Mouse (Mus musculus) kidney, adult 11 months (tissue): ENCODE results near the gene Agap1.
A peak's percentile ranks its signal among the peaks of the same experiment; 100 is the strongest.

ENCODE experiments used
- DNase-seq: peaks from one replicate; pipeline ENCODE4 v3.0.0; 2022

Gene Agap1

GRCm38 (mm10) chr1:89622801-89623200, 168.2 kb downstream of the Agap1 start:
- DNase-seq = no peak

- DNase-seq = no peak
Observed at GRCm38 (mm10) chr1:89625312-89625711, 170.7 kb downstream of the Agap1 start.

DNA sequence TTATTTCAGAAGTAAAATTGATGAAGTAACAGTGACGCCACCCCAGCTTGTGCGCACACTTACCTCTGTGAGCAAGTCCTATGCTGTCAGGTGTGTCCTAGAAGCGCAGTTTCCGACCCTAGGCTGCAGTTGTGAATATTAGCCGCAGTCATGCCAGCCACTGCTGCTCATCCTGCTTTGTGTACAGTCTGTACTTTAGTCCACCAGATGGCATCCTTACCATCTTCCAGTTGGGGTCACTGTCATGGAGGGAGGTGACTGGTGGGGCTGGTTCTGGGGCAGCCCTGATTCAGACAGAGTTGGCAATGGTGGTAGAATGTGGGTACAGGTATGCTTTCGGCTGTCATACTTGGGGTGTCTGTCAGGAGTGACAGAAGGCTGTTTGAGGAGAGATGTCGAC, 171.4 kb downstream of the Agap1 start:
- no peak for DNase-seq

DNA sequence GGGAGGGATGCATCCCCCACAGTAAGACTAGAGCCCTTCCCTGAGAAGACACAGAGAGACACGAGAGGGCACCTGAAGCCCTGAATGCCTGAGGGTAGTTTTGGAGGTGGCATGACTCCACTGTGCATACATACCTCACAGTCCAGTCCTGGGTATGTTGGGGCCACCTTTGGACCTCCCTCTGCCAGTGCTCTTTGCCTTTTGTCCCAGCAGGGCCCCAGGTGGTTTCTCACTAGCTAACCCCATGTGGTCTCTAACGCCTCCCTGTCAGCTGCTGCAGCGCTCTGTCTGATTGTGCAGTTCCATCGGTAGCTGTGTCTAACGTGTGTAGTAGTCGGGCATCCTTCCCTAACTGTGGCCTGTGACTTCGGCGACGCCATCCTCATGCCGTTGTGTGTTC, 172.3 kb downstream of the Agap1 start:
- DNase-seq = peak; percentile 27

- no peak for DNase-seq
Observed at GRCm38 (mm10) chr1:89627650-89628049, 173.0 kb downstream of the Agap1 start.

DNA sequence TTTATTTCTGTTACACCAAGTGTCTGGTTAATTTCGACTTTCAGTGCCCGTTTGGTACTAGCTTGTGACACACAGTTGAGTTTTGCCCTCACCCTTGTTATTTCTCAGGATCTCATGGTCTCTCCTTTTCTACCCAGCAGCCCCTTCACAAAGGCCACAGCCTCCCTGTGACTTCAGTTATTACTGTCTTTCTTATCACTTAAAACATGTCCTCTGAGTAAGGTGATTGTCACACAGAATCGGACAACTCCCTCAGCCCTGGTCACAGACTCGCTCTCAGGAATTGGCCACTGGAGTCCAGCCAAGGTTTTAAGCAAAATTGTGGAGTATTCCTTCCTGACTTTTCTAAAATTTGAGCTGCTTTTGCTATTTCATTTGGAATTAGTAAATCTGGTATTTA, 176.2 kb downstream of the Agap1 start:
- DNase-seq = no peak

DNA sequence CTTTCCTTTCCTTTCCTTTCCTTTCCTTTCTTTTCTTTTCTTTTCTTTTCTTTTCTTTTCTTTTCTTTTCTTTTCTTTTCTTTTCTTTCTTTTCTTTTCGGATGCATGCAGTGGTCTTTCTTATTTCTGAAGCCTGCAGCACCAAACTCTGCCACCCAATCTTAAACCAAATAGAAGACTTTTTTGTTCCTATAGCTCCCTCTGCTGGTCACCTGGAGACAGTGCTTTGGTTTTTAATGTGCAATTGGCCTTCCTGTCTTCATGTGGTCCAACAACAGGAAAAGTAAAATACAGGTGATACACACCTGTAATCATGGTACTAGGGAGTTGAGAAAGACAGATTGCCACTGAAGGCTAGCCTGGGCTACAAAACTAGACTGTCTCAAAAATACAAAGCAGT, 177.1 kb downstream of the Agap1 start:
- no peak for DNase-seq

GRCm38 (mm10) chr1:89634055-89634454, 179.4 kb downstream of the Agap1 start:
- DNase-seq = no peak

DNA sequence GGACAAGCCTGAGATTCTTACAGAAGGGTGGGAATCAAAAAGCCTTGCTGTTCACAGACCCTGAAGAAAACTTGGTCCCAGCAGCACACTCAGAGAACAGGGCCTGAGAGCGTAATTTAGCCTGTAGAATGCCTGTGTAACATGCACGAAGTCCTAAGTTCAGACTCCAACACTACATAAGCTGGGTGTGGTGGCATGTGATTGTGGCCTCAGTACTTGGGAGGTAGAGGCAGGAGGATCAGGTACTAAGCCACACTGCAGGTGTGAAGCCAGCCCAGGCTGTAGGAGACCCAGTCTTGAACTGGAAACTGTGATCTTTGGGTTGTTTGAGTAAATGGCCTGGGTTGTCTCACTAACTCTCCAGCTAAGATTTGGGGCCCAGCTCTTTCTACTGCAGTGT, 180.5 kb downstream of the Agap1 start:
- no peak for DNase-seq

- no peak for DNase-seq
Observed at GRCm38 (mm10) chr1:89637670-89638069, 183.1 kb downstream of the Agap1 start.

DNA sequence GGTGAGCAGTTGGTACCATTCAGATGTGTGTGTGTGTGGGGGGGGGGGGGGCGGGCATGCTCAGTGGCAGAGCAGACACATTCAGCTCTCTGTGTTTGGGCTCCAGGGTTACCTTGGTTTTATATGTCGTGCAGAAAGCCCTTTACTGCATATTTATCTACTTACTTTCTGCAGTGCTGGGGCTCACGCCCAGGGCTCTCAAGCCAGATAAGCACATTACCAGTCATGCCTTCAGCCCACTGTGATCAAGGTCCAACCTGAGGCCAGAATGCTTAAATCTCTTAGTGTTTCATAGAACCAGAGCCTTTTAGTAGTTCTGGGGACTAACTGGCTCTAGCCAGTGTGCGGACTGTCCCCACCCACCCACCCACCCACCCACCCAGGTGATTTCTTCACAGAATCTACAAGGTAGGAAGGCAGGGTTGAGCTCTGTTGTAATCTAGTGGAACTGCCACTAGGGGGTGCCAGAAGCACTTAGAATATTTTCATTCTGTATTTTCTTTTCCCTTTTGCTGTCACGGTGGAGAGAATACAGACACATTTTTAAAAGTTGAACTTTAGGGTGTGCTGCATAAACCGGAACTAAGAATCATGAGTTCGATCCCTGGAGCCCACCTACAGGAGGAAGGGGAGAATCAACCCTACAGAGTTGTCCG, 189.0 kb downstream of the Agap1 start:
- DNase-seq = no peak

DNA sequence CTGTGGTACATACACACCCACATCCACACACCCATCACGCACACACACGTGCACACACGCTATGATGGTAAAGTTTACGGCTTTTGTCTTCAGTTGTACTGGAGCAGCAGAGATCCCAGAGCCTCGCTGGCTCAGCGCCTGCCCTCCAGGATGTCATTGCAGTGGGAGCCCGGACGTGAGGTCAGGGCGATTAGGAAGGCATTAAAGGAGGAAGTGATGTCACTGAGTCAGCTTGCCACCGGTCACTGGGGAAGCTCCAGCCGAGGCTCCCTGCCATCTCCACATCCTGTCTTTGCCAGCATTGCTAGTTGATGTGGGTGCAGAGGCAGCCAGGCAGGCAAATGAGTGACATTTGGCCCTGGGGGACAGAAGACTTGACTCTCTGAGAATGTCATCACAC, 189.5 kb downstream of the Agap1 start:
- peak; percentile 64 for DNase-seq

DNA sequence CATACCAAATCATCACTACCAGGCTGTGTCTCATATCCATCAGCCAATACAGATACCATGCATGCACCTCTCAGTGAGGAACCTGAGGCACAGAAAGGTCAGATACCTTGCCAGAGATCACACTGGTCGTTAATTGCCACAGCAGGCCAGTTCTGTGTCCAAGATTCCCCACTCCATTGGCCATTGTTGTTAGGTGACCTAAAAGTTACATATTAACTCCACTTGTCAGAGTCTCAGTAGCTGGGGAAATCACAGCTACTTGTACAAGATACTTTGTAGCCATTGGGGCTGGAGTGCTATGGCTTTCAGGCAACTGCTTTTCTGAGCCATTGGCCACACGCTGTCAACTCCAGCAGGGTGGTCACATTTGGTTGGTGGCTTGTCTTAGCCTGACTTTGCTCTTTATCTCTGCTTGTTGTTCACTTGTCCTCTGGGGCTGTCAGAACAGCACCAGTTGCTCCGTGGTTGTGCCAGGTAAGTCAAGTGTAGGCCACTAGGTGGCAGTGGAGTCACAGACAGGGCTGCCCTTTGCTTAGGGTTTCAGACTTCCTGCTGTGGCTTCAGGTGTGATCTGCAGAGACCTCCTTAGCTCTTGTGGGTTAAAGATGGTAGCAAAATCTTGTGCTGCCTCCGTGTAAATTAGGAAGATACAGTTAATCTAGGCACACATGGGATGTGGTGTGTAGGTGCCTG, 191.9 kb downstream of the Agap1 start:
- DNase-seq = peak; percentile 81

- no peak for DNase-seq
Observed at GRCm38 (mm10) chr1:89647505-89647904, 192.9 kb downstream of the Agap1 start.

DNA sequence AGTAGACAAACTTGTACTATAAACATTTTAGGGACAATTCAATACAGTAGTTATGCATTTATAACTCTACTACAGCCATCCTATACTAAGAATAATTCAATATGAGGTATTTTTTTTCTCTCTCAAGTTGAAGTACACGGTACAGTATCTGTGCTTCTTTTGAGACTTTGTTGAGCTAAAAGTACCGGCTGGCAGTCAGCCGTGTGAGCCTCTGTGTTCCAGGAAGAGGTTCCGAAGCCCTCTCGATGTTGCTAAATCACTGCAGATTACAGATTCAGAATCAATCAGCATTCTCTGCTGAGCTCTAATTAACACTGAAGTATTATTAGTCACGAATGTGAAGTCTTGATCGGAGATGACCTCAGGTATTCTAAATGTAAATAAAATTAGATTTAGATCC, 196.0 kb downstream of the Agap1 start:
- no peak for DNase-seq

DNA sequence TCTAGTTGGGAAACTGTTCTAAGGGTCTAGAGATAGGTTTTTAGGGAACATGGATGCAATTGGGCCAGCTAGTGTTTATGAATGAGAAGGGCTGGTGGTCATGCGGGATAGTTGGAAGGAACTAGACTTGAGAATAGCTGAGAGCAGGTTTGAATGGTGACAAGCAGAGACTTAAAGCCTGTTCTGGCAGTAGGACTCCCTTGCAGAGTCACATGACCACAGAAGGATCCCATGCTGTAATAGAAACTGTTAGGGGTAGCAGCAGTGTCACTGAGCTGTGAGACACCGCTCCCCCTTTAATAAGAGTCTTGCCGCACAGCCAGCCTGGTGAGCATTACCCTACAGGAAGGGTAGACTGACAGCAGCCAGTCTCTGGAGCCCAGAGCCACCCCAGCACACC, 201.6 kb downstream of the Agap1 start:
- DNase-seq = no peak

- DNase-seq = no peak
Observed at GRCm38 (mm10) chr1:89656643-89657321, 202.2 kb downstream of the Agap1 start.

DNA sequence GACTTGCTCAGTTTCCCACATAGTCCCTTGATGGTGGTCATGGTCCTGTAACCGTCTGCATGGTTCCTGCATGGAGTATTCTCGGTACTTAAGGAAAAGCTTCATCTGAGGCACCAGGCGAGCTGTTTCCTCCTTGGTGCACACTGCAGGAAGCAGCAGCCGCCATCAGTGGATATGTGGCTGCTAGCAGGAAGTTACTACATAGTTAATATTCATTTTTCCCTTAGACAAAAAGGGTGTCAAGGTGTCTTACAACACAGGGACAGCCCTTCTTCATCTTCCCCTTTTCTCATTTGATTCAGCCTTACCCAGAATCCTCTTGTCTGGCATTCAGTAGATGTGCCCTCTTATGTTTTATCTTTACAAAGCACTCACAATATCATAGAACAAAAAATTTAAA, 206.2 kb downstream of the Agap1 start:
- no peak for DNase-seq

DNA sequence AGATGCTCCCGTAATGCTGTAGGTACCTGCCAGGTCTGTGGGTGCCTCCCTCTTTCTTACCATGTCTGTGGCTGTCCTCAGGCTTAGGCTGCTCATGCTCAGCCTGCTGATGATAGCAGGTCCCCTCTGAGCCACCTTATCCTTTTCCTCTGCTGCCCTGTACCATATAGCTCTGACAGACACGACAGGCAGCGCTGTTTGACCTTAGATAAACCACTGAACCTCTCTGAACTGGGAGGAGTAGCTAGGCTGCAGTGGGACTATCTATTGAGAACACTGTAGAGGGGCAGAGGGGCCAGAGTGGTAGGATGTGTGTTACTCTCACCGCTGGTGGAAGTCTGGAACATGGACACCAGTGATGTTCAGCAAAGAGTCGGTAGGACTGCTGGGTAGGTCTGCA, 211.5 kb downstream of the Agap1 start:
- DNase-seq = no peak

GRCm38 (mm10) chr1:89667387-89667786, 212.8 kb downstream of the Agap1 start:
- no peak for DNase-seq

GRCm38 (mm10) chr1:89668635-89669034, 214.0 kb downstream of the Agap1 start:
- no peak for DNase-seq

DNA sequence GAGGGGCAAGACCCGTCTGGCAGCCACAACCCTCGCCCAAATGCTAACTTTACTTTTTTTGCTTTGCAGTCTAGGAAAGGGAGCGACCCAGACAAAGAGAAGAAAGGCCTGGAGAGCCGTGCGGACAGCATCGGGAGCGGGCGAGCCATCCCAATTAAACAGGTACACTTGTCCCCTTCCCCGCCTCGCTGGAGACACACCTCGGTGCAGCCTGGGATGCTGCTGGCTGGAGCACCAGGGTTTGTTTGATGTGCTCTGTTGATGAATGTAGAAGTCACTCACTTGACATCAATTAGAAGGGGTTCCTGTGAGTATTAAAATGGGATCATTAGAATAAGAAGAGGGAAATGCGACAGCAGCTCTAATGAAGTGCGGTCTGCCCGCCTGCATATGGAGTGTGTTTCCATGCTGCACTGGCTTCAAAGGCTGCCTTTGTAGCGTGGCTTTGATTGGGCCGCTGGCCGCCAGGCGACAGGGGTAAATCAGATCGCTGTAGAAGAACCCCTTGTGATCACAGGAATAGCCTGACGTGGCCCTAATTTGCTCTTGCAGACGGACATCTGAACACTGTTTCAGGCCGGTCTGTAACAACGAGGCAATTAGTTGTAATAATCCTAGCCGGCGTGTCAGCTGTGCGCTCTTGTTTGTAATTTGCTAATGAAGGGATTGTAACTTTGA, 216.6 kb downstream of the Agap1 start:
- DNase-seq = no peak

GRCm38 (mm10) chr1:89673071-89673470, 218.5 kb downstream of the Agap1 start:
- DNase-seq = no peak

DNA sequence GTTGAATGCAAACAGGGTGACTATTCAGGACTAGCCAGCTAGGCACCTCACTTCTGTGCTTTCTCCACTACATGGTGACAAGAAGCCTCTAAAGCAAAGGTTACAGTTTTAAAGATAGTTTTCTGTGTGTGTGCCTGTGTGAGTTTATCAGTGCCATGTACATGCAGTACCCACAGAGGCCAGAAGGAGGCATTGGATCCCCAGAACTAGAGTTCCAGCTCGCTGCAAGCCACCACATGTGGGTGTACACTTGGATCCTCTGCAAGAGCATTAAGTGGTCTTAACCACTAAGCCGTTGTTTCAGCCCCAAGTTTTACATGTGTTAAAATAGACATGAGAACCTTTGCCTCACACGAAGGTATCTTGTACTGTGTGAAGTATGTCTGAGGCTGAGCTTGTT, 219.1 kb downstream of the Agap1 start:
- DNase-seq = no peak
